Mouse (Mus musculus) midbrain, embryonic 11.5 days (tissue): ENCODE measurements around the gene Hpse2. TPM values are rescaled to one million over a fixed set of nuclear protein-coding genes. Genes with fewer than 3 reads are reported as not detected.

Experiments
- ATAC-seq: fragments of 200-750 bp; cut with Nextera tagmentation; 2 replicates; pipeline ENCODE4 v1.8.0; 2017; ENCODE audit warnings: moderate TSS enrichment, moderate library complexity; ENCODE audit not compliant: low FRiP score
- DNase-seq: peaks from one replicate; pipeline ENCODE4 v3.0.0; 2015; ENCODE audit warnings: low spot score; ENCODE audit errors: missing footprints
- H3K27ac ChIP-seq: fragments of 300-500 bp; sonication (generic); 2 replicates; pipeline ENCODE4 v1.5.1; 2014; ENCODE audit warnings: low read depth, low read length
- H3K27me3 ChIP-seq: fragments of 300-500 bp; sonication (generic); 2 replicates; pipeline ENCODE4 v1.6.1; 2014; ENCODE audit warnings: mild to moderate bottlenecking, low read length, moderate library complexity, mixed read lengths; ENCODE audit not compliant: control insufficient read depth, insufficient read depth
- H3K36me3 ChIP-seq: fragments of 300-500 bp; sonication (generic); 2 replicates; pipeline ENCODE4 v1.6.1; 2014; ENCODE audit warnings: mild to moderate bottlenecking, low read length, moderate library complexity, mixed read lengths; ENCODE audit not compliant: control insufficient read depth, insufficient read depth
- H3K4me1 ChIP-seq: fragments of 300-500 bp; sonication (generic); 2 replicates; pipeline ENCODE4 v1.6.1; 2014; ENCODE audit warnings: low read length; ENCODE audit not compliant: control insufficient read depth, insufficient read depth
- H3K4me2 ChIP-seq: fragments of 300-500 bp; sonication (generic); 2 replicates; pipeline ENCODE4 v1.6.1; 2014; ENCODE audit warnings: mild to moderate bottlenecking, moderate library complexity
- H3K4me3 ChIP-seq: fragments of 300-500 bp; sonication (generic); 2 replicates; pipeline ENCODE4 v1.5.1; 2014; ENCODE audit warnings: low read depth, low read length
- H3K9ac ChIP-seq: fragments of 300-500 bp; sonication (generic); 2 replicates; pipeline ENCODE4 v1.6.1; 2014; ENCODE audit warnings: low read length
- H3K9me3 ChIP-seq: fragments of 300-500 bp; sonication (generic); 2 replicates; pipeline ENCODE4 v1.6.1; 2016; ENCODE audit warnings: low read length; ENCODE audit not compliant: control insufficient read depth
- WGBS: fragments of 180-500 bp; shearing (Covaris S2); extraction: QIAGEN DNeasy Blood & Tissue Kit; methylation state at CpG from one replicate; pipeline ENCODE4 v1.1.7; 2014; 5-methylcytosine and 5-hydroxymethylcytosine counted together
- polyA plus RNA-seq: library from polyadenylated mRNA; unstranded; fragments of >200 nt; fragmentation: Nextera tagmentation; extraction: Ambion mirVana; gene quantifications from 2 replicates; pipeline ENCODE4 v1.2.1, GENCODE M21; 2014

Gene Hpse2
- polyA plus RNA-seq, 1 experiment from 2014 or later = 0.04 TPM

GRCm38 (mm10) chr19:43096915-43097314 lies 291.2 kb downstream of the Hpse2 start:
- H3K9ac ChIP-seq = no peak overlapping the region
- 89% methylated on average over 2 of the region's 2 CpGs for WGBS
- H3K27me3 ChIP-seq = no peaks in the 10 kb centered on the region
- H3K4me1 ChIP-seq = no peaks in the 10 kb centered on the region
- no peaks in the 10 kb centered on the region for H3K9me3 ChIP-seq
- no peaks in the 10 kb centered on the region for H3K36me3 ChIP-seq
- ATAC-seq = no peak
- H3K4me3 ChIP-seq = no peak overlapping the region
- H3K27ac ChIP-seq = no peak overlapping the region
- no peak overlapping the region for H3K4me2 ChIP-seq
- no peak for DNase-seq

- Histone ChIP-seq H3K27me3 (no peaks in the 10 kb centered on the region), H3K4me1 (no peaks in the 10 kb centered on the region)
Observed at GRCm38 (mm10) chr19:43087216-43087615, 300.9 kb downstream of the Hpse2 start.

GRCm38 (mm10) chr19:43064155-43064554 lies 324.0 kb downstream of the Hpse2 start:
- no peak for ATAC-seq
- no peaks in the 10 kb centered on the region for H3K9me3 ChIP-seq
- no peaks in the 10 kb centered on the region for H3K4me1 ChIP-seq
- no peak overlapping the region for H3K27ac ChIP-seq
- H3K4me2 ChIP-seq = no peak overlapping the region
- H3K4me3 ChIP-seq = no peak overlapping the region
- DNase-seq = no peak
- 89% methylated on average over 2 of the region's 2 CpGs for WGBS
- no peak overlapping the region for H3K9ac ChIP-seq
- H3K27me3 ChIP-seq = no peaks in the 10 kb centered on the region
- no peaks in the 10 kb centered on the region for H3K36me3 ChIP-seq

More at GRCm38 (mm10) chr19:43087216-43087615, 300.9 kb downstream of the Hpse2 start:
- Histone ChIP-seq H3K4me2 (no peak overlapping the region), H3K9me3 (no peaks in the 10 kb centered on the region), H3K9ac (no peak overlapping the region), H3K36me3 (no peaks in the 10 kb centered on the region), H3K4me3 (no peak overlapping the region), H3K27ac (no peak overlapping the region)
- no peak for DNase-seq
- ATAC-seq = no peak
- 89% methylated on average over 3 of the region's 3 CpGs for WGBS

- 45% methylated on average over 4 of the region's 4 CpGs for WGBS
- no peak overlapping the region for H3K27ac ChIP-seq
- ATAC-seq (no peak), DNase-seq (no peak)
- no peaks in the 10 kb centered on the region for H3K4me1 ChIP-seq
- no peaks in the 10 kb centered on the region for H3K36me3 ChIP-seq
- no peaks in the 10 kb centered on the region for H3K9me3 ChIP-seq
- H3K4me3 ChIP-seq = no peak overlapping the region
- H3K4me2 ChIP-seq = no peak overlapping the region
- H3K9ac ChIP-seq = no peak overlapping the region
- H3K27me3 ChIP-seq = no peaks in the 10 kb centered on the region
Observed at GRCm38 (mm10) chr19:43044506-43044905, 343.6 kb downstream of the Hpse2 start.

GRCm38 (mm10) chr19:43042721-43043120 lies 345.4 kb downstream of the Hpse2 start:
- no peak overlapping the region for H3K4me3 ChIP-seq
- no peak for ATAC-seq

GRCm38 (mm10) chr19:43042211-43042610 lies 345.9 kb downstream of the Hpse2 start:
- Histone ChIP-seq H3K9me3 (no peaks in the 10 kb centered on the region), H3K36me3 (no peaks in the 10 kb centered on the region), H3K4me1 (no peaks in the 10 kb centered on the region), H3K4me2 (no peak overlapping the region), H3K9ac (no peak overlapping the region), H3K27me3 (no peaks in the 10 kb centered on the region), H3K27ac (no peak overlapping the region), H3K4me3 (no peak overlapping the region)
- DNase-seq (no peak), ATAC-seq (no peak)
- 81% methylated on average over 2 of the region's 2 CpGs for WGBS

More at GRCm38 (mm10) chr19:43042721-43043120, 345.4 kb downstream of the Hpse2 start:
- Histone ChIP-seq H3K27ac (no peak overlapping the region), H3K27me3 (no peaks in the 10 kb centered on the region), H3K4me1 (no peaks in the 10 kb centered on the region), H3K9ac (no peak overlapping the region), H3K4me2 (no peak overlapping the region), H3K36me3 (no peaks in the 10 kb centered on the region), H3K9me3 (no peaks in the 10 kb centered on the region)
- 87% methylated on average over 2 of the region's 2 CpGs for WGBS
- DNase-seq = no peak

- no peak overlapping the region for H3K27ac ChIP-seq
- 90% methylated on average over 4 of the region's 4 CpGs for WGBS
- no peaks in the 10 kb centered on the region for H3K36me3 ChIP-seq
- H3K4me1 ChIP-seq = no peaks in the 10 kb centered on the region
- H3K27me3 ChIP-seq = no peaks in the 10 kb centered on the region
- no peak overlapping the region for H3K4me3 ChIP-seq
- H3K9ac ChIP-seq = no peak overlapping the region
- H3K9me3 ChIP-seq = no peaks in the 10 kb centered on the region
- H3K4me2 ChIP-seq = no peak overlapping the region
- ATAC-seq (no peak), DNase-seq (no peak)
Observed at GRCm38 (mm10) chr19:43036381-43036780, 351.8 kb downstream of the Hpse2 start.

GRCm38 (mm10) chr19:43027305-43027704 lies 360.9 kb downstream of the Hpse2 start:
- Histone ChIP-seq H3K4me1 (no peaks in the 10 kb centered on the region), H3K36me3 (no peaks in the 10 kb centered on the region; the same call in 1 of the 2 replicates), H3K4me3 (no peak overlapping the region), H3K4me2 (no peak overlapping the region), H3K9me3 (no peaks in the 10 kb centered on the region), H3K27ac (no peak overlapping the region), H3K27me3 (no peaks in the 10 kb centered on the region), H3K9ac (no peak overlapping the region)
- DNase-seq (peak; percentile 89), ATAC-seq (no peak)
- 40% methylated on average over 4 of the region's 4 CpGs for WGBS

- 91% methylated on average over 3 of the region's 3 CpGs for WGBS
- no peak overlapping the region for H3K9ac ChIP-seq
- no peaks in the 10 kb centered on the region for H3K27me3 ChIP-seq
- DNase-seq (no peak), ATAC-seq (no peak)
- H3K36me3 ChIP-seq = no peaks in the 10 kb centered on the region
- no peak overlapping the region for H3K4me2 ChIP-seq
- no peak overlapping the region for H3K27ac ChIP-seq
- no peak overlapping the region for H3K4me3 ChIP-seq
- H3K4me1 ChIP-seq = no peaks in the 10 kb centered on the region
- H3K9me3 ChIP-seq = no peaks in the 10 kb centered on the region
Observed at GRCm38 (mm10) chr19:43022611-43023173, 365.5 kb downstream of the Hpse2 start.
